Mouse (Mus musculus) Muller cell, postnatal 12 days (primary cell): Measurements from ENCODE around the gene Fgfr2.

Experiments
- DNase-seq: peaks from one replicate; pipeline ENCODE4 v3.0.0-alpha.2; 2015; ENCODE audit errors: inconsistent ontology term

Fgfr2 gene

DNA sequence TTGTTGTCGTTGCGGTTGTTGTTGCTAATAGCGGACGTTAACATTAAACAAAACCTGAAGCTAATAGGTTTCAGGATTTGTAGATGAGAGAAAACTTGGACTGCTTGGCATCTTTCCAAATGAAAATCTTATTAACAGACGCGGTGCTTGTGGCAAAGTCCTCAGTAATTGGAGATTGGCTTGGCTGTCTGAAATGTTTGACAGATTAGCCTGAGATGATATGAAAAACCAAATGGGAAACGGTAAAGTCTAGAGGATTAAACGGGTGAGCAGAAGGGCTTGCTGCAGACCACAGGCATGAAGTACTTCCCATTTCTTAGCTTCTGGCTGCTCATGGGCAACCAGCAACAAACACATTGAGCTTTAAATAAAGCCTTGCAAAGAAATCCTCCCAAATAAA is 1493.6 kb downstream of the Fgfr2 start:
- no peak for DNase-seq

GRCm38 (mm10) chr7:131628846-131629391 is 1494.2 kb downstream of the Fgfr2 start:
- no peak for DNase-seq

- DNase-seq, result no peak
Measured at GRCm38 (mm10) chr7:131628356-131628755, 1494.8 kb downstream of the Fgfr2 start.

- no peak for DNase-seq
Measured at GRCm38 (mm10) chr7:131609677-131610076, 1513.5 kb downstream of the Fgfr2 start.

GRCm38 (mm10) chr7:131608049-131608448 is 1515.1 kb downstream of the Fgfr2 start:
- no peak for DNase-seq

DNA sequence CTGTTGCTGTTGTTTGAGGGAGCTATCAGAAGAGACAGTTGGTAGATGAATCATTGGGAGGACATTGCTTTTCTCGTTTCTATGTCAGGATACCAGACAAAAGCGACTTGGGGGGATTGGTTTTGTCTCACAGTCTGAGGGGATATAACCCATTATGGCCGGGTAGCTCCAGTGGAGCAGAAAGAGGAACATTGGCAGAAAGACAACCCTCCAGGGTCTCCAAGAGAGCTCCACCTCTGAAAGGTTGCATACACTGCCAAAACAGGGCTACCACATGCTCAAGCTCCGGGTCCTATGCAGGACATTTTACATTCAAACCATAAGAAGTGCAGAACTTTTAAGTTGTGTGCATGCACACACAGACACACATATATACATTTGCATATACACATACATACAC is 1517.7 kb downstream of the Fgfr2 start:
- no peak for DNase-seq

- DNase-seq, result no peak
Measured at GRCm38 (mm10) chr7:131604946-131605345, 1518.2 kb downstream of the Fgfr2 start.

GRCm38 (mm10) chr7:131603186-131603585 is 1520.0 kb downstream of the Fgfr2 start:
- no peak for DNase-seq

DNA sequence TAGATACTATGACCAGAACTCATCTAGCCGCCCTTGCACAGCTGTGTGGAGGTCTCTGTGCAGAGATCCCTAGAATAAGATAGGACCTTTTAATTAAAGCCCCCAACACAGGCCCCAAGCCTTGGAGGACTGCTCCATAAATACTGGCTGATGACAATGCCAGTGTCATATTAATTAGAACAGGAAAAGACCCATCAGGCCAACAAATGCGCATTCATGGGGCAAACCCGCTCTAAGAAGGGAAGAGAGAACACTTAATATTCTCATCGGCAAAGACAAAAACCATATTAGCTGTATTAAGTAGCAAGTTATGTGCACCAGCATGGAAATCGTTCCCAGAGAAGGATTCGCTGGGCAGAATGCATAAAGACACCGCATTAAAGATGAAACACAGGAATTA is 1521.0 kb downstream of the Fgfr2 start:
- no peak for DNase-seq

- peak; percentile 52 for DNase-seq
Measured at GRCm38 (mm10) chr7:131598483-131598824, 1524.7 kb downstream of the Fgfr2 start.

- DNase-seq, result no peak
Measured at GRCm38 (mm10) chr7:131597779-131598482, 1525.2 kb downstream of the Fgfr2 start.

- no peak for DNase-seq
Measured at GRCm38 (mm10) chr7:131585551-131585950, 1537.6 kb downstream of the Fgfr2 start.

DNA sequence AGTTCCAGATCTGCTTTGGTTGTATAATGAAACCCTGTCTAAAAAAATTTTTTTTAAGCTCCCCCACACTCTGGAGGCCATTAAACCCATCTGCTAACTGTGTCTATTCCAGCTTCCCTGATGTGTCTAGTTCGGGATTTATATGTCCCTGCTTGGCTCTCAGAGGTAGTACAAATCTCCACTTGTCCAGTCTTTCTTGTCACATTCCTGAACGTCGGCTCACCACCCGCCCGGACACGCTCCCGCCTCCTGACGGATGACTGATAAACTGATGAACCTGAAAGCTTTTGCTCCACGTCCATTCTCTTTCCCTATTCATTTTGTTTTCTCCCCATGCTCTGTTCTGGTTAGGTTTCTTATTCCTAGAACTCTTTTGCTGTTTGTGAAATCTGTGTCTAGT is 1541.0 kb downstream of the Fgfr2 start:
- DNase-seq, result peak; percentile 62

- DNase-seq, result no peak
Measured at GRCm38 (mm10) chr7:131575246-131575645, 1547.9 kb downstream of the Fgfr2 start.

DNA sequence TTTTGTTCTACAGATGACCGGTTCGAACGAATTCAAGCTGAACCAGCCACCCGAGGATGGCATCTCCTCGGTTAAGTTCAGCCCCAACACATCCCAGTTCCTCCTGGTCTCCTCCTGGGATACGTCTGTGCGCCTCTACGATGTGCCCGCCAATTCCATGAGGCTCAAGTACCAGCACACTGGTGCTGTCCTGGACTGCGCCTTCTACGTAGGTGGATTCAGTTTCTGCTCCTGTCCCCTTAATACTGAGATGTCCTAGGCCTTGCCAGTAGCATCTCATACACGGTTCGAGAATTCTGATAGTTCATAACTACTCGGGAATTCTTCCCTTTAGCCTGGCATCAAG is 1562.5 kb downstream of the Fgfr2 start:
- DNase-seq, result no peak

DNA sequence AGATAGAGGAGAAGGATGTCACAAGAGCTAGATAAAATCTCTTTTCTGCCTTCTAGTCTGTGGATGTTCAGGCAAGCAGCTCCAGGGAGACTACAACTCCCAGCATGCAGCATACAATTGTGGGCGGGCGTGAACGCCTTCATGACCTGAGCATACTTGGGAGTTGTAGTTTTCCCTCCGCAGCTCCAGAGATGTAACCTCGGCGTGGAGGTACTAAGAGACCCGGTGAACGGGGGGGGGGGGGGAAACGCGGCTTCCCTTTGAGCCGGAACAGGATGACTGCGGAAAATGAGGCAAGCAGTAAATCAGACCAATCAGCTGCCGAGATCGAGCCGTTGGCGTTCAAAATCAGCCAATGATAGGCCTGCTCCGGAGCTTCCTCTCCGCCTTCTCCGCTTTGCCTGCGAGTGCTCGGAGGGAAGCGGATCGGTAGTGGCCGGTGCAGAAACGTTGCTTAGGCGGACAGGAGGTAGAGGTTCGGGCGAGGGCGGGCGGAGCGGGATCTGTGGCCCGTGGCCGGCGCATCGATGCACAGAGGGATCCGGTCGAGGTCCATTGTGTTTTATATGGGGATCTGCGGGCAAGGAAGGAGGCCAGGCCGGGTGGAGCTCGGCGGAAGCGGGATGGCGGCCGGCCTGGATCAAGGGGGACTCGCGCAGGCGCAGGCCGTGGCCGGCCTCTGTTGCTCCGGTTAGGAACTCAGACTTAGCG is 1563.0 kb downstream of the Fgfr2 start, which contains the start of gene Bub3:
Bub3 (plus strand) TSS at position 237 of the 711 bp plus-strand sequence.
- DNase-seq, result peak; percentile 93

- DNase-seq, result no peak
Measured at GRCm38 (mm10) chr7:131557751-131558150, 1565.4 kb downstream of the Fgfr2 start.

- DNase-seq, result no peak
Measured at GRCm38 (mm10) chr7:131556541-131557271, 1566.4 kb downstream of the Fgfr2 start.

DNA sequence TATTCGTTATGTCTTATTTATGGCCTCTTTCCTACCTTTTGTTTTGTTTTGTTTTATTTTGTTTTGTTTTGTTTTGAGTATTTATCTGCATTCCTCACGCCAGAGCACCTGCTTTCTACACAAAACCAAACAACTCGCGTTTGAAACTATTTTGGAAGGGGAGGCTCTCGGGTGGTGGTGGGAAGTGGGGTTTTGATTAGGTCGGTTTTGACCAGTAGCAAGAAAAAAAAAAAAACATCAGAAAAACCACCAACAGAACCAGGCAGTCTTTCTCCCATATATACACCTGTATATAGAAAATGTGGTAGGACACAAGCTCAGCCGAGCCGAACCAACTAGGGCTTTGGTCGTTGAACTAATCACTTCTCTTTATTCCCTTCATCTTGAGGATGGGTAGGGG is 1567.0 kb downstream of the Fgfr2 start:
- DNase-seq, result no peak

GRCm38 (mm10) chr7:131555301-131556081 is 1567.7 kb downstream of the Fgfr2 start:
- no peak for DNase-seq

DNA sequence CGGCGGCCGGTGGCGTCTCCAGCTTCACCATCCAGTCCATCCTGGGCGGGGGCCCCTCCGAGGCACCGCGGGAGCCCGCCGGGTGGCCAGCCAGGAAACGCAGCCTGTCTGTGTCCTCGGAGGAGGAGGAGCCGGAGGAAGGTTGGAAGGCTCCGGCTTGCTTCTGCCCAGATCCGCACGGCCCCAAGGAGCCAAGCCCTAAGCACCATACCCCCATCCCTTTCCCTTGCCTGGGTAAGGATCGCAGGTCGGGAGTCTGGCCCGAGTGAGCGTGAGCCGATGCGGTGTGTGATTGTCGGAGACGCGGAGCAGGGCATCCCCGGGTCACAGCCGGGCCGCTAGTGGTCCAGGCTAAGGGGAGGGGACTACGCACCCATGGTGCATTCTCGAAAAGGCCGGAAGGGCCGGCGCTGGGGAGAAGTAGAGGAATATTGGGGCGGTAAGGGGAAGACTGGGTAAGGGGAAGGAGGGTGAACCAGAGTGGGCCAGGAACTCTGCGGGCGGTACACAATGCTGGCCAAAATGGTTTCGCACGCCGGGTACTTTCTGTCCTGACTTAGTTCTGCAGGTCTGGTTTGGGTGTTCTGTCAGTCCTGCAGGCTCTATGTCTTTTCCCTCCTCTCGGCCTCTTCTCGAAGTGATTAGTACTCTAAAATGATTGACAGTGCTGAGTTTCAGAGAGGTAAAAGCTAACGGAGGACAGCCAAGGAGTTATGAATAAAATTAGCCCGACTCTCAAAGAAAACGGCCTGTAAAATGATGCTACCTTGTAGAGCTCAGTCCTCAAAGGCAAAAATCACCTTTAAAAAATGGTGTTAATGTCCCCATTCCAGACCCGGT is 1568.6 kb downstream of the Fgfr2 start:
- DNase-seq, result no peak
